Mouse (Mus musculus): ENCODE measurements around the gene Rad18. TPM values are rescaled to one million over a fixed set of nuclear protein-coding genes. Genes with fewer than 3 reads are reported as not detected.

The Rad18 gene
- polyA plus RNA-seq, 1 experiment, result not detected

GRCm38 (mm10) chr6:112699115-112699514, 2.6 kb upstream of the Rad18 start:
- 71% methylated on average over 1 of the region's 1 CpGs for WGBS
- no peaks in the 10 kb centered on the region for H3K4me1 ChIP-seq (ENCODE audit: control insufficient read depth, insufficient read depth, low read length)
- no peak overlapping the region for H3K27ac ChIP-seq (ENCODE audit: insufficient read depth, low read depth, low read length)
- TF ChIP-seq CTCF (IDR thresholded peaks at IDR 0.05; ENCODE audit: insufficient read depth, low read depth, low read length) (no peak), POLR2A (IDR thresholded peaks at IDR 0.05; ENCODE audit: insufficient read depth, low read depth, low read length) (no peak)
- H3K4me3 ChIP-seq (ENCODE audit: insufficient read depth, low read depth, low read length), result no peak overlapping the region

GRCm38 (mm10) chr6:112694492-112694891, 2.0 kb downstream of the Rad18 start:
- 87% methylated on average over 5 of the region's 5 CpGs for WGBS
- H3K27ac ChIP-seq (ENCODE audit: insufficient read depth, low read depth, low read length), result no peak overlapping the region
- no peak for TF ChIP-seq POLR2A (IDR thresholded peaks at IDR 0.05; ENCODE audit: insufficient read depth, low read depth, low read length)
- TF ChIP-seq CTCF (IDR thresholded peaks at IDR 0.05; ENCODE audit: insufficient read depth, low read depth, low read length), result no peak
- H3K4me3 ChIP-seq (ENCODE audit: insufficient read depth, low read depth, low read length), result no peak overlapping the region
- H3K4me1 ChIP-seq (ENCODE audit: control insufficient read depth, insufficient read depth, low read length), result no peaks in the 10 kb centered on the region

- 100% methylated on average over 1 of the region's 1 CpGs for WGBS
- Histone ChIP-seq H3K27ac (ENCODE audit: insufficient read depth, low read depth, low read length) (no peak overlapping the region), H3K4me3 (ENCODE audit: insufficient read depth, low read depth, low read length) (no peak overlapping the region), H3K4me1 (ENCODE audit: control insufficient read depth, insufficient read depth, low read length) (peaks cover under 1% of the 10 kb centered on the region; the same call in 1 of the 2 replicates)
- TF ChIP-seq POLR2A (IDR thresholded peaks at IDR 0.05; ENCODE audit: insufficient read depth, low read depth, low read length) (no peak), CTCF (IDR thresholded peaks at IDR 0.05; ENCODE audit: insufficient read depth, low read depth, low read length) (no peak)
These were observed 5.0 kb downstream of the Rad18 start for GRCm38 (mm10) chr6:112691523-112691922.

- Histone ChIP-seq H3K4me1 (ENCODE audit: control insufficient read depth, insufficient read depth, low read length) (peaks cover 2% of the 10 kb centered on the region; the same call in 1 of the 2 replicates), H3K4me3 (ENCODE audit: insufficient read depth, low read depth, low read length) (no peak overlapping the region), H3K27ac (ENCODE audit: insufficient read depth, low read depth, low read length) (no peak overlapping the region)
- TF ChIP-seq CTCF (IDR thresholded peaks at IDR 0.05; ENCODE audit: insufficient read depth, low read depth, low read length), result no peak
- TF ChIP-seq POLR2A (IDR thresholded peaks at IDR 0.05; ENCODE audit: insufficient read depth, low read depth, low read length), result no peak
- 97% methylated on average over 3 of the region's 3 CpGs for WGBS
These were observed 8.5 kb downstream of the Rad18 start for GRCm38 (mm10) chr6:112688033-112688432.

GRCm38 (mm10) chr6:112686485-112686884, 10.0 kb downstream of the Rad18 start:
- no peak for TF ChIP-seq CTCF (IDR thresholded peaks at IDR 0.05; ENCODE audit: insufficient read depth, low read depth, low read length)
- TF ChIP-seq POLR2A (IDR thresholded peaks at IDR 0.05; ENCODE audit: insufficient read depth, low read depth, low read length), result no peak

GRCm38 (mm10) chr6:112684065-112684464, 12.4 kb downstream of the Rad18 start:
- 92% methylated on average over 2 of the region's 2 CpGs for WGBS
- Histone ChIP-seq H3K4me3 (ENCODE audit: insufficient read depth, low read depth, low read length) (no peak overlapping the region), H3K27ac (ENCODE audit: insufficient read depth, low read depth, low read length) (no peak overlapping the region), H3K4me1 (ENCODE audit: control insufficient read depth, insufficient read depth, low read length) (peaks cover 2% of the 10 kb centered on the region; the same call in 1 of the 2 replicates)
- TF ChIP-seq POLR2A (IDR thresholded peaks at IDR 0.05; ENCODE audit: insufficient read depth, low read depth, low read length) (no peak), CTCF (IDR thresholded peaks at IDR 0.05; ENCODE audit: insufficient read depth, low read depth, low read length) (no peak)

More at GRCm38 (mm10) chr6:112686485-112686884, 10.0 kb downstream of the Rad18 start:
- WGBS, result 42% methylated on average over 7 of the region's 7 CpGs
- Histone ChIP-seq H3K4me3 (ENCODE audit: insufficient read depth, low read depth, low read length) (no peak overlapping the region), H3K4me1 (ENCODE audit: control insufficient read depth, insufficient read depth, low read length) (peaks cover 2% of the 10 kb centered on the region; the same call in 1 of the 2 replicates), H3K27ac (ENCODE audit: insufficient read depth, low read depth, low read length) (peak overlapping the region; percentile 64; the same call in 1 of the 2 replicates)

- TF ChIP-seq POLR2A (IDR thresholded peaks at IDR 0.05; ENCODE audit: insufficient read depth, low read depth, low read length) (no peak), CTCF (IDR thresholded peaks at IDR 0.05; ENCODE audit: insufficient read depth, low read depth, low read length) (no peak)
- Histone ChIP-seq H3K4me1 (ENCODE audit: control insufficient read depth, insufficient read depth, low read length) (no peaks in the 10 kb centered on the region), H3K27ac (ENCODE audit: insufficient read depth, low read depth, low read length) (no peak overlapping the region), H3K4me3 (ENCODE audit: insufficient read depth, low read depth, low read length) (no peak overlapping the region)
- 93% methylated on average over 5 of the region's 5 CpGs for WGBS
These were observed 64.4 kb downstream of the Rad18 start for GRCm38 (mm10) chr6:112632071-112632470.

GRCm38 (mm10) chr6:112630291-112630690, 66.2 kb downstream of the Rad18 start:
- TF ChIP-seq CTCF (IDR thresholded peaks at IDR 0.05; ENCODE audit: insufficient read depth, low read depth, low read length), result no peak
- no peak overlapping the region for H3K27ac ChIP-seq (ENCODE audit: insufficient read depth, low read depth, low read length)
- no peak overlapping the region for H3K4me3 ChIP-seq (ENCODE audit: insufficient read depth, low read depth, low read length)
- WGBS, result 86% methylated on average over 4 of the region's 4 CpGs
- no peaks in the 10 kb centered on the region for H3K4me1 ChIP-seq (ENCODE audit: control insufficient read depth, insufficient read depth, low read length)

GRCm38 (mm10) chr6:112628301-112628700, 68.2 kb downstream of the Rad18 start:
- no peak overlapping the region for H3K27ac ChIP-seq (ENCODE audit: insufficient read depth, low read depth, low read length)
- no peak overlapping the region for H3K4me3 ChIP-seq (ENCODE audit: insufficient read depth, low read depth, low read length)
- TF ChIP-seq CTCF (IDR thresholded peaks at IDR 0.05; ENCODE audit: insufficient read depth, low read depth, low read length) (no peak), POLR2A (IDR thresholded peaks at IDR 0.05; ENCODE audit: insufficient read depth, low read depth, low read length) (no peak)
- H3K4me1 ChIP-seq (ENCODE audit: control insufficient read depth, insufficient read depth, low read length), result no peaks in the 10 kb centered on the region
- WGBS, result 88% methylated on average over 8 of the region's 8 CpGs

- 85% methylated on average over 4 of the region's 4 CpGs for WGBS
These were observed 74.2 kb downstream of the Rad18 start for GRCm38 (mm10) chr6:112622321-112622720.

More at GRCm38 (mm10) chr6:112622321-112622720, 74.2 kb downstream of the Rad18 start:
- Histone ChIP-seq H3K4me1 (ENCODE audit: control insufficient read depth, insufficient read depth, low read length) (no peaks in the 10 kb centered on the region), H3K4me3 (ENCODE audit: insufficient read depth, low read depth, low read length) (no peak overlapping the region), H3K27ac (ENCODE audit: insufficient read depth, low read depth, low read length) (no peak overlapping the region)
- TF ChIP-seq POLR2A (IDR thresholded peaks at IDR 0.05; ENCODE audit: insufficient read depth, low read depth, low read length) (no peak), CTCF (IDR thresholded peaks at IDR 0.05; ENCODE audit: insufficient read depth, low read depth, low read length) (no peak)

Measured in olfactory bulb, adult 2 months (tissue).